Mouse (Mus musculus): ENCODE data around the gene Cnih2. TPM values are rescaled to one million over a fixed set of nuclear protein-coding genes. Genes with fewer than 3 reads are reported as not detected.

Cnih2 gene
- polyA plus RNA-seq, 1 experiment from 2014 or later: 3.8 TPM

GRCm38 (mm10) chr19:5108702-5109101, 10.4 kb upstream of the Cnih2 start:
- Histone ChIP-seq H3K9ac (no peak overlapping the region; the same call in 1 of the 2 replicates), H3K36me3 (peaks cover 28% of the 10 kb centered on the region), H3K4me3 (no peak overlapping the region), H3K4me2 (no peak overlapping the region), H3K27ac (peak overlapping the region; percentile 0; the same call in 1 of the 2 replicates), H3K9me3 (replicated peaks) (no peaks in the 10 kb centered on the region), H3K27me3 (replicated peaks) (no peaks in the 10 kb centered on the region), H3K4me1 (peaks cover 41% of the 10 kb centered on the region)
- 41% methylated on average over 4 of the region's 4 CpGs for WGBS (ENCODE audit: insufficient replicate concordance)
- no peak for ATAC-seq

DNA sequence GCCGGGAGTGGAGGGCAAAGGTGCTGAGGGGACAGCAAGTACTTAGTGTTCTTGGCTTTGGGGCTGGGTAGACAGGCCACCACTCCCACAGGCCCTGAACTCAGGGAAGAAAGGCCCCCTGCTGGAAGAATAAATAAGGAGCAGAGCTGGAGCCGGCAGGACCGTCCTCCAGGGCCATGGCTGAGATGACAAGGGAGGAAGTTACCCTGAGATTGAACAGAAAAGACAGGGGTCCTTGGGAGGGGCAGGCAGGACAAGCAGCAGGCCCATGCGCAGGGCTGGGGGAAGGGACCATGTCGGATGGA, 9.9 kb upstream of the Cnih2 start:
- H3K27ac ChIP-seq: peak overlapping the region; percentile 0
- no peak for ATAC-seq
- no peak overlapping the region for H3K9ac ChIP-seq
- peaks cover 41% of the 10 kb centered on the region for H3K4me1 ChIP-seq
- no peaks in the 10 kb centered on the region for H3K9me3 ChIP-seq (replicated peaks)
- peaks cover 33% of the 10 kb centered on the region for H3K36me3 ChIP-seq
- no peaks in the 10 kb centered on the region for H3K27me3 ChIP-seq (replicated peaks)
- no peak overlapping the region for H3K4me2 ChIP-seq
- WGBS (ENCODE audit: insufficient replicate concordance): 25% methylated on average over 5 of the region's 5 CpGs
- no peak overlapping the region for H3K4me3 ChIP-seq

DNA sequence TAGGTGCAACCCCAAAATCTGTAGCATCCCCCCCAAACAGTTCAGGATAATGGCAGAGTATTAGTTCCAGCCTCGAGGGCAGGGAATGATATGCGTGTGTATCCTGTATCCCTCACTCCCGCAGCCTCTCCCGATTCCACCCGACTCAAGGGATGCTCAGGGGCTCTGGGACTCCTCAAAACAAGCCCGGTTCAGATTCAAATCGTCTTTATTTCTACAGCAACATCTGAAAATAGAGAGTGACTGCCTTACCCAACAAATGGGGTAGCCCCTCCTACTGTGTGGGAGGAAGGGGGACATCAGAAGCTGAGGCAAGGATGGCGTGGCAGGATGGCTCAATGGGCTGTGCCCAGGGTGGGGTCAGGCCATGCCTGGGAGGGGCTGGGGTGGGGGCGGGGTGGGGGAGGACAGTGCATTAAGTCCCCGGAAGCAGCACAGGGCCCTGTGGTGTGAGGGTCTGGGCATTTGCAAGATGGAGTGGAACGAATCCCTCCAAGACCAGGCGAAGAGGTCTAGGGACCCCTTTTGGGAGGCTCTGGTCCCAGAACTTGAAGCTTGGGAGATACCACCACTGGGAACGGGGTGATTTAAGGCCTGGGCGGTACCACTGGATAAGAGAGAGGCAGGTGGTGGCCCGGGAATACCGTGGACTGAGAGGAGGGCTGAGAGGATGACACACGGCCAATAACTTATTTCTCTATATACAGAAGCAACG, 9.4 kb upstream of the Cnih2 start:
- Histone ChIP-seq H3K27ac (peak overlapping the region; percentile 25; the same call in 1 of the 2 replicates), H3K27me3 (replicated peaks) (no peaks in the 10 kb centered on the region), H3K36me3 (peaks cover 38% of the 10 kb centered on the region), H3K4me1 (peaks cover 41% of the 10 kb centered on the region), H3K4me3 (peak overlapping the region; percentile 72), H3K9me3 (replicated peaks) (no peaks in the 10 kb centered on the region), H3K9ac (peak overlapping the region; percentile 60; the same call in 1 of the 2 replicates), H3K4me2 (peak overlapping the region; percentile 85)
- 65% methylated on average over 18 of the region's 18 CpGs for WGBS (ENCODE audit: insufficient replicate concordance)
- ATAC-seq: no peak

- peak within 1 kb of the TSS; percentile 72 for H3K4me3 ChIP-seq
- peaks cover 48% of the 10 kb centered on the region for H3K36me3 ChIP-seq
- under 1% methylated on average over 46 of the region's 46 CpGs for WGBS (ENCODE audit: insufficient replicate concordance)
- peak; percentile 92 for ATAC-seq
- no peaks in the 10 kb centered on the region for H3K27me3 ChIP-seq (replicated peaks)
- no peaks in the 10 kb centered on the region for H3K9me3 ChIP-seq (replicated peaks)
- peaks cover 41% of the 10 kb centered on the region for H3K4me1 ChIP-seq
- peak within 1 kb of the TSS; percentile 86 for H3K27ac ChIP-seq
- H3K4me2 ChIP-seq: peak within 1 kb of the TSS; percentile 85
- H3K9ac ChIP-seq: peak within 1 kb of the TSS; percentile 90
Observed at GRCm38 (mm10) chr19:5106731-5107191, 8.4 kb upstream of the Cnih2 start, which contains the start of gene Rab1b. TSS of gene Rab1b (minus strand) at chr19:5107072.

DNA sequence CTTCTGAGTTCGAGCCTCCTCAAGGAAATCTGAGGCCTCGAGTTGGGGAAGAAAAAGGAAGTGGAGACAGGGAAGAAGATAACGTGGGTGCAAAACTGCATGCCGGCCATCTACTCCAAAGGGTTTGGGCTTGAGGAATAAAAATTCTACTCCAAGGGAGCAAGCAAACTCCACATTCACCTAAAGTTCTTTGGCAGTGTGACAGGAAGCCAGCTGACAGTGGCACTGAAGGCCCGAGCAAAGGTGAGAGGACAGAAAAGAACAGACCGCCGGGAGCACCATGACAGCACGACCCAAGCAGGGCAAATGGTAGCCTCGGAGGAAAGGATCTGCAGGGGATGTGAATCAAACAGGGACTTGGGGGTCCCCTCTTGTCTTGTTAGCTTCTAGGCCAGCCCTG, 7.8 kb upstream of the Cnih2 start:
- H3K4me3 ChIP-seq: peak overlapping the region; percentile 72
- H3K27ac ChIP-seq: peak overlapping the region; percentile 86
- H3K9ac ChIP-seq: peak overlapping the region; percentile 90
- peaks cover 41% of the 10 kb centered on the region for H3K4me1 ChIP-seq
- peak overlapping the region; percentile 85 for H3K4me2 ChIP-seq
- no peak for ATAC-seq
- WGBS (ENCODE audit: insufficient replicate concordance): 2% methylated on average over 9 of the region's 9 CpGs
- no peaks in the 10 kb centered on the region for H3K9me3 ChIP-seq (replicated peaks)
- H3K36me3 ChIP-seq: peaks cover 51% of the 10 kb centered on the region
- no peaks in the 10 kb centered on the region for H3K27me3 ChIP-seq (replicated peaks)

GRCm38 (mm10) chr19:5097521-5098362, 579 bp downstream of the Cnih2 start:
- Histone ChIP-seq H3K27me3 (replicated peaks) (peaks cover 38% of the 10 kb centered on the region), H3K9me3 (replicated peaks) (no peaks in the 10 kb centered on the region), H3K4me1 (peaks cover 44% of the 10 kb centered on the region), H3K4me3 (peak overlapping the region; percentile 54), H3K36me3 (peaks cover 41% of the 10 kb centered on the region), H3K9ac (peak overlapping the region; percentile 71), H3K27ac (no peak overlapping the region), H3K4me2 (peak overlapping the region; percentile 92)
- ATAC-seq: no peak
- WGBS (ENCODE audit: insufficient replicate concordance): 6% methylated on average over 29 of the region's 31 CpGs

DNA sequence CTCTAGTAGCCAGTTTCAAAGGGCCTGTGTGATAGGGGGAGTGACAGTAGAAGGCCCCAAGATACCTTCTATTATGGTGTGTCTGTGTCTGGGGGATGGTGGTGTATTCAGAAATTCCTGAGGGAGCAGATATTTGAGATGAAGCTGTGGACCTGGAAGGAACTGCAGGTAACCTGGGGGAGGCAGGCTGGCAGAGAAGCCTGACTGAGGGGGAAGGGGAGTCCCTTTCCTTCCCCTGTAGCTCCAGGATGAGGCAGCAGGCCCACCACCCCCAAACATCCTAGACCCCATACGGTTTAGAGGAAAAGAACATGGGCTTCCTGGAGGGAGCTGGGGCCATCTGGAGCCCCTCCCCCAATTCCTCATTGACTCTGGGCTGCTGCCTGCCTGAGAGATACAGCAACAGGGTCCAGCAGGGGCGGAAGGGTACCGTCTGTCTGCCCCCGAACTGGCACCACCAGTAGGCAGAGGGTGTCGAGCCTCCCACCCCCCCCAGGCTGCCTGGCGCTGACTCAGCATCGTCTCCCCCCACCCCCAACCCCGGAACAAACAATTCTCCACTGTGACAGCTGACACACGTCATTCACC, 2.3 kb downstream of the Cnih2 start:
- peaks cover 38% of the 10 kb centered on the region for H3K27me3 ChIP-seq (replicated peaks)
- H3K27ac ChIP-seq: no peak overlapping the region
- ATAC-seq: no peak
- H3K4me1 ChIP-seq: peaks cover 44% of the 10 kb centered on the region
- H3K4me3 ChIP-seq: no peak overlapping the region
- 0 out of 2 replicates have a peak overlapping the region, but pooled peaks have one; percentile 10 for H3K4me2 ChIP-seq
- H3K36me3 ChIP-seq: peaks cover 41% of the 10 kb centered on the region
- H3K9me3 ChIP-seq (replicated peaks): no peaks in the 10 kb centered on the region
- 15% methylated on average over 9 of the region's 9 CpGs for WGBS (ENCODE audit: insufficient replicate concordance)
- no peak overlapping the region for H3K9ac ChIP-seq

DNA sequence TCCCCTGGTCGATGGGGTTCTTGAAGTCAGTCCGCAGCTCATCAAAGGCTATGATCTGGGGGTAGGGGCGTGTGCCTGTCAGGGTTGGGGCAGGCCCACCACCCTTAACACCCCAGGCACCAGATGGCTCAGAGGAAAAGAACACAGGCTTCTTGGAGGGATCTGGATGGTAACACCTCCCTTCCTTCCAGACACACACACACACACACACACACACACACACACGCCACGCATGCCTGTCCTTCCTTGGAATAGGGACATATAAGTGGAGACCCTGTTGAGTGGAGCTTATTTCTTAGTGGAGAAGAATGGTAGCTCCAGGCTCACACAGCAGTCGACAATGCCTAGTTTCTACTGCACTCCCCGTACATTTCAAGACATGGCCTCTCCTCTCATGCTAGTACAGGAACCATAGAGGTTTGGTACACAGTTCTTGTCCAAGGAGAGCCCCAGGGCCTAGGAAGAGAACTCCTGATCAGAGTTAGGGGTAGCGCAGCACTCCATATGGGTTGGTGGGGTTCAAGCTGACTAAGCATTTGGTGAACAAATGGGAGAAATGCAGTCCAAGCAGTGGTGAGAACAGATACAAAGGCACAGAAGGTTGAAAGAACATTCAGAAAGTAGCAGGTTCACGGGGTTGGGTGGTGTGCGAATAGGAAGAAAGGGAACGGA, 3.4 kb downstream of the Cnih2 start:
- no peak for ATAC-seq
- no peaks in the 10 kb centered on the region for H3K9me3 ChIP-seq (replicated peaks)
- H3K27me3 ChIP-seq (replicated peaks): peaks cover 38% of the 10 kb centered on the region
- H3K27ac ChIP-seq: no peak overlapping the region
- H3K4me1 ChIP-seq: peaks cover 44% of the 10 kb centered on the region
- H3K9ac ChIP-seq: no peak overlapping the region
- peaks cover 38% of the 10 kb centered on the region for H3K36me3 ChIP-seq
- H3K4me3 ChIP-seq: no peak overlapping the region
- WGBS (ENCODE audit: insufficient replicate concordance): 51% methylated on average over 11 of the region's 11 CpGs
- H3K4me2 ChIP-seq: no peak overlapping the region

GRCm38 (mm10) chr19:5094243-5094632, 4.1 kb downstream of the Cnih2 start:
- H3K4me3 ChIP-seq: no peak overlapping the region

GRCm38 (mm10) chr19:5093481-5094242, 4.7 kb downstream of the Cnih2 start:
- H3K9ac ChIP-seq: no peak overlapping the region
- peaks cover 50% of the 10 kb centered on the region for H3K4me1 ChIP-seq
- H3K27ac ChIP-seq: no peak overlapping the region
- ATAC-seq: no peak
- 65% methylated on average over 12 of the region's 12 CpGs for WGBS (ENCODE audit: insufficient replicate concordance)
- H3K27me3 ChIP-seq (replicated peaks): peaks cover 38% of the 10 kb centered on the region
- H3K9me3 ChIP-seq (replicated peaks): no peaks in the 10 kb centered on the region
- peak overlapping the region; percentile 16; the same call in 1 of the 2 replicates for H3K4me2 ChIP-seq
- peaks cover 35% of the 10 kb centered on the region for H3K36me3 ChIP-seq
- H3K4me3 ChIP-seq: no peak overlapping the region

More at GRCm38 (mm10) chr19:5094243-5094632, 4.1 kb downstream of the Cnih2 start:
- 3% methylated on average over 21 of the region's 21 CpGs for WGBS (ENCODE audit: insufficient replicate concordance)
- peak; percentile 64 for ATAC-seq
- peaks cover 36% of the 10 kb centered on the region for H3K36me3 ChIP-seq
- H3K9me3 ChIP-seq (replicated peaks): no peaks in the 10 kb centered on the region
- H3K4me2 ChIP-seq: peak overlapping the region; percentile 16; the same call in 1 of the 2 replicates
- H3K4me1 ChIP-seq: peaks cover 47% of the 10 kb centered on the region
- H3K9ac ChIP-seq: no peak overlapping the region
- peaks cover 38% of the 10 kb centered on the region for H3K27me3 ChIP-seq (replicated peaks)
- no peak overlapping the region for H3K27ac ChIP-seq

- ATAC-seq: no peak
- H3K4me1 ChIP-seq: peaks cover 43% of the 10 kb centered on the region
- H3K27ac ChIP-seq: no peak overlapping the region
- H3K9ac ChIP-seq: no peak overlapping the region
- H3K4me2 ChIP-seq: no peak overlapping the region
- 89% methylated on average over 10 of the region's 10 CpGs for WGBS (ENCODE audit: insufficient replicate concordance)
- no peak overlapping the region for H3K4me3 ChIP-seq
- peaks cover 31% of the 10 kb centered on the region for H3K27me3 ChIP-seq (replicated peaks)
- peaks cover 35% of the 10 kb centered on the region for H3K36me3 ChIP-seq
- no peaks in the 10 kb centered on the region for H3K9me3 ChIP-seq (replicated peaks)
Observed at GRCm38 (mm10) chr19:5092083-5092482, 6.2 kb downstream of the Cnih2 start.
